Mouse (Mus musculus): ENCODE data around the gene Pxk.
"Not testable (repeated sequence)": the region's sequence is repeated elsewhere in the genome, so short reads cannot be mapped to it uniquely, and the experiment has no call there.

Gene Pxk

GRCm38 (mm10) chr14:8108047-8108446 lies 10.0 kb downstream of the Pxk start:
- DNase-seq: no peak

- DNase-seq: no peak
These were observed 11.0 kb downstream of the Pxk start for GRCm38 (mm10) chr14:8108976-8109375.

- no peak for DNase-seq
These were observed 13.5 kb downstream of the Pxk start for GRCm38 (mm10) chr14:8111545-8111944.

GRCm38 (mm10) chr14:8112036-8112435 lies 14.0 kb downstream of the Pxk start:
- DNase-seq: no peak

- DNase-seq: no peak
These were observed 15.6 kb downstream of the Pxk start for GRCm38 (mm10) chr14:8113616-8114015.

DNA sequence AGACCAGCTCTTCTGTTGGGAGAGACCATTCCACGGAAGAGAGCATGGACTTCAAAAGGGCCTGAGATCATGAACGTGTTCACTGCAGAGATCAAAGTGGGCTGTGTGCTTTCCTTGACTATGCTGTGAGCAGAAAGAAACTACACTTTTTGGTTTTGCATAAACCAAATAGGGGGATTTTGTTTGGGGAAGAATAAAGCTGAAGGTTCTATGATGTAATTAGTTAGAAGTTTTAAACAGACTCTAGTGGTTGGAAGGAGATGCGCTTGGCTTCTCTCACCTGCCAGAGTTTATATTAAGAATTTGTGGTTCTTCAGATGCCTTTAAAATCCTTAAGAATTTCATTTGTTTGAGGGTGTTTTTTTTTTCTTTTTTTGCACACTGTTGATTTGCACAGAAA lies 16.3 kb downstream of the Pxk start:
- no peak for DNase-seq

DNA sequence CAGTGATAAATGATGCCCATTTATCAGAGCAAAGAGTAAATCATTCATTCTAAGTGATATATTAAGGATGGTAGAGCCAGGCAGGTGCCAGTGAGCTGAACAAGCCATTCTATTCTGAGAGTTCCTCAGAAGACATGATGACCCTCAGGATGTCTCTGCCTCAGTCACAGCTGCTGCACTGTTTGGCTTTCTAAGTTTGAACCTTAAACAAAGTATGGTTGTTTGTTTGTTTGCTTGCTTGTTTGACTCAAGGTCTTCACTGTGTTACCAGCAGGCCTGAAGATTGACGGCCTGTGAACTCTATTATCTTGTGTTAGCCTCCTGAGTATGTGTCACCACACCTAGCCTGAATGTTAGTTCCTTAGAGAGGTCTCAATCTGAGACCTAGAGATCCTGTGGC lies 16.7 kb downstream of the Pxk start:
- no peak for DNase-seq

DNA sequence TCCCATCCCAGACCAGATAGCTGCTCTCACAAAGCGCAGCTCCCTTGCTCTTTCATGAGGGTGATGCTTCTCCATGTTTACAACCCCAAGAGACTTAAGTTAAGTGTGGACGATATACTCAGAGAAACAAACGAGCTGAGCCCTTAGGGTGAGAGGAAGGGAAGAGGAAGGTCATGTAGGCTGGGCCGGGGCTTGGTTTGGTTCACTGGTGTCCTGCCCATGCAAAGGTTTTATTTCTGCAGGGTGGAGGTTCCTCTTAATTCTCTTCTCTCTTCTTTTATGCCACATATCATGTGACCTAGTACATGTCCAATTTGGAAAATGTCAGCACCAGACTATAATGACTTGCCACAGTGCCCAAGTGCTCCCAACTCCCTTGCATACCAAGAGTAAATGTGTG lies 17.8 kb downstream of the Pxk start:
- DNase-seq: no peak

DNA sequence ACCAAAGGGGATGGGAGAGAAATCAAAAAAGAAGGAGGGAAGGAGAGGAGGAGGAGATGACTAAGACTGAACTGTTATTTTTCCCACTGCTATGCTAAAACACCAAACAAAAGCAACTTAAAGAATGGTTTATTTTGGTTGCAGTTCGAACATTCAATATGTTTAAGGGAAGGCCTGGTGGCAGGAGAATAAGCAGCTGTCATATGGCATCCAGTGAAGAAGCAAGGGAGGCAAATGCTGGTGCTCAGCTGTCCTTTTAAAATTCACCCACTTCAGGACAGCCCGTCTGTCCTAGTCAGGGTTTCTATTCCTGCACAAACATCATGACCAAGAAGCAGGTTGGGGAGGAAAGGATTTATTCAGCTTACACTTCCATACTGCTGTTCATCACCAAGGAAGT lies 19.4 kb downstream of the Pxk start:
- DNase-seq: no peak

DNA sequence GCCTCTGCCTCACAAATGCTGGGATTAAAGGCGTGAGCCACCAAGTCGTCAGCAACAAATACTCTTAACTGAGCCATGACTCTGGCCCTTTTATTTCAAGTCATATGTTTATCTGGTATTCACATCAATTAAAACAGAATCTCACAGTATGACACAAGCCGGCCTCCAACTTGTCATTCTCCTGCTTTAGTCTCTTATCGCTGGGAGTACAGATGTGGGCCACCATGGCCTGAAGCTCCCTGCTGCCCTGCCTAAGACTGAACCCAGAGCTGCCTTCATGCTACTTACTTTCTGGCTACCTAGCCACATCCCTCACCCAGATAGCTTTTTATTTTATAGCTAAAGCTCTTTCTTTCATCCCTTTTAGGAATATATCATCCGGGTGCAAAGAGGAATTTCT lies 21.4 kb downstream of the Pxk start:
- DNase-seq: no peak

GRCm38 (mm10) chr14:8119904-8120303 lies 21.9 kb downstream of the Pxk start:
- DNase-seq: no peak

DNA sequence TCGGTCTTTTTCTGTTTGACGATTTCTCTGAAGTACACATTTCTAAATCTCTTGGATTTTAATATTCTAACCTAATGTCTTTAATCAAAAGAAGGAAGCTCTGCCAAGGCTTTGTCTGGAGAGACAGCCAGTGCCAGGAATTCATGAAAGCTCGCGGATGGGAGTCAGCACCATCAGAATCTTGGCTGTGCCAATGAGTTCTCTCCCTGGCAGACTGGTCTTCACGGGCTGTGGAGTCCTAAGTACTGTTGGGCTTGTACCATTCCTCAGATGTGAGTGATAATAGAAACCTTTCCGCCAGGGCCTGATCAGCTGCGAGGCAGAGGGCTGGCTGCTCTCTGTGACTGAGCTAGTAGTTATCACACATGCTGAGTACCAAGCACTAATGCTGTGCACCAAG lies 25.1 kb downstream of the Pxk start:
- no peak for DNase-seq

- not testable (repeated sequence) for DNase-seq
These were observed 25.6 kb downstream of the Pxk start for GRCm38 (mm10) chr14:8123611-8124010.

GRCm38 (mm10) chr14:8124046-8124881 lies 26.3 kb downstream of the Pxk start:
- no peak for DNase-seq

GRCm38 (mm10) chr14:8127971-8128370 lies 30.0 kb downstream of the Pxk start:
- DNase-seq: no peak

DNA sequence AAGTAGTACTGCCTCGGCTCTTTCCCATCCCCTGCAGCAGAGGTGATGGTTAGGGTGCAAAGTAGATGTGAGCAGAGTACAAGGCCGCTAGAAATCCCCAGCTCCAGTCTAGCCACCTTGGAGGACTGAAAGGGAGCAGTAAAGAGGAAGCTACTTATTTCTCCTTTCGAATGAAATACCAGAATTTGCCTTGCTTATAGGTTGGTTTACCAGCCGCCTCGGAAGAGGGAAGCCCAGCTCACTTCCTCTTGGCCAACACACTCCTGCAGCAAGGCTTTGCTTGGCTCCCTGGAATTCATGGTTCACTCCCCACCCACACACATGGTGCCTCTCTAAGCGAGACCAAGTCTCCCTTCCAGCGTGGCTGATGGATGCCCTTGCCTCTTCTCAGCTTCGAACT lies 34.8 kb downstream of the Pxk start:
- DNase-seq: no peak

GRCm38 (mm10) chr14:8134234-8134633 lies 36.2 kb downstream of the Pxk start:
- no peak for DNase-seq

DNA sequence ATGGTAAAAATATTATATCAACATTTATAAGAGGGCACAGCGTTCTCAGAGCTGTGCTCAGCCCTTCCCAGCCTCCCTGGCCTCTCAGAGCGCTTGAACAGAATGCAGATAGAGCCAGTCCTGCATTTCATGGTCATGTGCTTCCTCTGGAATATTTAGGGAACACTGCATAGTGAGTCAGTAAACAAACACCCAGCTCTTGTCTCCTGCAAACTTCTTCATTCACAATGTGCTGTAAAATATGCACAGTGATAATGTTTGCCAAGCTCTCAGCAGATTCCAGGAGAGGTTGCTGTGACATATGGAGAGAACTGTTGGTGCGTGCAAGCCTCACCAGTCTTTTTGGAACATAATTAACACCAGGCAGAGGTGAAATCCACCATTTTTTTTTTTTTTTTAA lies 37.1 kb downstream of the Pxk start:
- no peak for DNase-seq

- no peak for DNase-seq
These were observed 42.0 kb downstream of the Pxk start for GRCm38 (mm10) chr14:8139724-8140710.

- no peak for DNase-seq
These were observed 43.1 kb downstream of the Pxk start for GRCm38 (mm10) chr14:8141131-8141530.

DNA sequence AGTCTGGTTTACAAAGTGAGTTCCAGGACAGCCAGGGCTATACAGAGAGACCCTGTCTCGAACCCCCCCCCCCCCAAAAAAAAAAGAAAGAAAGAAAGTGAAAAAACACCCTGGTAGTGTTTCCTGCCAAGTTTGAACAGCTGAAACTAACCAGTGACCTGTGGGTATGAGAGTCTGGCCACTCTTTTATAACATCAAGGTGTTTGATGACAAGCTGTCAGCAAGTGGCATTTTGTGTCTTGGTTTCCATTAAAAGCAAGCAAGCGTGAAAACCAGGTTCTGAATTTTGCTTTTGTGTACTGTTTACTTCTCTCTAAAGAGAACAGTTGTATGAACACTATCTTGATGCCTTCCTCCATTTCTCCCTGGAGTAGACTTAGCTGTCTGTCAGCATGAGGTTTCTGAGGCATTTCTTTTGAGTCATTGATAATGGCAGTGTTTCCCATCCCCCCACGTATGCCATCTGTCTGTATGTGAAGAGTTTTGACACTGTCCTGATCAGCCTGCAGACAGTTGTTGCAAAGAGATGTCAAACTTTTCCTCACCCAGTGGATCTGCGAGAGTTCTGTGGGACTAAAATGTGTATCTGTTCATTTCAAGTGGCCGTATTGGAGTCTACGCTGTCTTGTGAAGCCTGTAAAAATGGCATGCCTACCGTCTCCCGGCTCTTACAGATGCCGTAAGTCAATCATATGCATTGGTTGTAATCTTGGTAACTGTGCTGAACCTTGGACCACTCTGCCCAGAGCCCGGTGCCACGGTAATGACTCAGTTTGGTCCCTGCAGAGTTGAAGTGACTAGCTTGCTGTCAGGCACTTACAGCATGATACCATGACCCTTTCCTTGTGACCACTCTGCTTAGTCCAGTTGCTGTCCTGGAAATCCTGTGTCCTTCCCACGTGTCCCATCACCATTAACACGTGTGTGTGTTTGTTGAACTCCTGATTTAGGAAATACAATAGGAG lies 47.9 kb downstream of the Pxk start:
- no peak for DNase-seq

DNA sequence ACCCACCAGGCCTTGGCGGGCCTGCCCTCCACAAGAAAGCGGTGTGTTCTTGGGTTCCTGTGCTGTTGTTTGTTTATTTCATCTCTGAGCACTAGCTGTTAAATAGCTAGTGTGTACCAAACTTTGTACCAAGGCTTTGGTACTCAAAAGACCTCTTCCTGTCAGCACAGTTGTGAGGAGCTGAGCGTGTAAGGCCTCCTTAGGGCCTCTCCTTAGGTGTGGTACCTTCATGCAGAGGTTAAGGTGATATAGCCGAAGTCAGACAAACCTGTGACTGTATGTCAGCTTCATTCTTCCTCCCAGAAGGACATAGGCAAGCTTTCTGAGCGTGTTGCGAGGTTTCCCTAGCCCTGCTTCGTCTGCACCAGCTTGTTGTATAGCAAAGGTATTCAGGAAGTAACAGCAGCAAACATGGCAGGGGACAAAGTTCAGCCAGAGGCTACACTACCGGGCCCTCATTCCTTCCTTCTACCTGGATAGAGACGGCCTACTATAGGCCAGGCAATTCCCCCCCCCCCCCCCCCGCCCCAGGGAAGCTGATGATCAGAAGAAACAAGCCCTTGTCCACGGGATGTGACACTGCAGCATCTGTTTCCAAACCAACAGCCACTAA lies 48.7 kb downstream of the Pxk start:
- DNase-seq: no peak

Measured in kidney, postnatal 14 days (tissue).